Mouse (Mus musculus) urinary bladder, postnatal 25 days (tissue): ENCODE measurements at regions not wholly inside any gene's neighbourhood (a gene's known extent, or its start where the extent isn't known, plus 50 kb on each side); places are given as distances from the start of the nearest gene placed in this dataset.
"Not testable (repeated sequence)": the region's sequence is repeated elsewhere in the genome, so short reads cannot be mapped to it uniquely, and the experiment has no call there.

Experiments used
- DNase-seq: peaks from one replicate; pipeline ENCODE4 v3.0.0; 2022; ENCODE audit warnings: low spot score

DNA sequence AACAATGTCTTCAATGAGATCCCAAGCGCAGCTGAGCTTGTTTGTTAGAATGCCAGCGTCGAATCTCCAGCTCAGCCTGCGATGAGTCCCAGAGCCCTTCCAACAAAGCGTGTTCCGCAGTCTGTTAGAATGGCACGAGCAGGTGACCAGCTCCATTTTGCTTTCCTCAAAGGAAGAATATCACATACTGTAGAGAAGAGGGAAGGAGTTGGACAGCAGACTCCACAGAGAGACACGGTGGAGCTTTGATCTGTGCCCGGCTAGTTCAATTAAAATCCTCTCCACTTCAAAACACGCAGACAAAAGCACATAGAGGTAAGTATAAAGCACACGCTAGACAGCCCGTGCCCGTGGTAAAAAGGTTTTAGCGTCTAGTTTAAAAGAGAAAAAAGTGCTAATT, 265.8 kb downstream of the Fgf9 start:
- no peak for DNase-seq

GRCm38 (mm10) chr14:58323164-58323563, 252.8 kb downstream of the Fgf9 start:
- DNase-seq: no peak

GRCm38 (mm10) chr14:58322461-58322860, 252.1 kb downstream of the Fgf9 start:
- DNase-seq: no peak

GRCm38 (mm10) chr14:58321875-58322274, 251.5 kb downstream of the Fgf9 start:
- no peak for DNase-seq

GRCm38 (mm10) chr14:58321234-58321633, 250.9 kb downstream of the Fgf9 start:
- no peak for DNase-seq

GRCm38 (mm10) chr14:58317640-58318039, 247.3 kb downstream of the Fgf9 start:
- DNase-seq: no peak

GRCm38 (mm10) chr14:58317231-58317630, 246.9 kb downstream of the Fgf9 start:
- DNase-seq: no peak

- DNase-seq: no peak
Observed at GRCm38 (mm10) chr14:58307695-58308094, 237.3 kb downstream of the Fgf9 start.

DNA sequence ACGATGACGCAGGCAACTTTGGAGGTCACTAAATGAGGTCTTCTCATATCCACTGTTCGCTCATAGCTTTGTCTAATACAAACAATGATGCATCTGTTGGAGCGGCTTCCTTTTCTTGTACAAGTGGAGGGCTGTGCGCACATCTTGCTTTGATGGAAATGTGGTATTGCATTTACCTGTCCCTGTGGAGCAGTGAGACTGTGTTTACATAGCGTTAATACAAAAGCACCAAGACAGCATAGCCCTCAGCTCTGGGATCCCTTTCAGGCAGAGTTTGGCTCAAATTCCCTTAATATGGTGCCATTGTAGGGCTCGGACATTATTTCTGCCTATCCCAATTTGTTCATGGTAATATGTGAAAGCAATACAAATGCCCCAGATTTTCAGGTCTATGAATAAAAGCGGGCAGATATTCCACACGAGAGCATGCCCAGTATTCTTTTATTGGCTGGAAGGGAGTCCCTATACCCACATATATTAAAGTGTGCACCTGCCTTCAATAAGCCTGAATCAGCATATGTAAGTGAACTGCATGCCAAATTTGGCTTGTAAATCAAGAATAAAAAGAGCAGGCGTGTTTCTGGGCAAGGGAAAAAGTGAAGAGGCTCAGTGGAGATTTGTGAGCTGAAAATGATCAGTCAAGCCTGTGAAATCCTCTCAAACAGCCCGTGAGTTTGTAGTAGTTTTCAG, 236.6 kb downstream of the Fgf9 start:
- no peak for DNase-seq

DNA sequence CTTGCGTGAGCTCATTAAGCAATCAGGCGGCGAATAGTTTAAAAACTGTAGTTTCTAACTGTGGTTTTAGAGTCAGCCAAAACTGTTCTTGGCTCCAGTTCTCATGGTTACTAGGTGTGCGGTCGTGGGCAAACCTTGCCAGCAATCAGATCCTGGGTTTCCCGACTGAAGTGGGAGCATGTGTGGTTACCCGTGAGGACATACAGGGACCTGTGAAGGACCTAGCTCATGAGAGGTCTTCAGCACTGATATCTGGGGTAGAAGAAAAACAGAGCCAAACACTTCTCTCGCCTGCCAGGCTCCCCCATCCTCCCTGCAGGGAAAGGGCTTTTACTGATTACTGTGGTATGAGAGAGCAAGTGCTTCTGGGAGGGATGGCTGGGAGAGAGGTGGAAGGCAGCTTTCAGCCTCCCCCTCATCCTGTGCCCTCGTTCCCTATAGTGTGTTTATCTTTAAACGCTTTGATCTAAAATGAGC, 230.1 kb downstream of the Fgf9 start:
- DNase-seq: no peak

- no peak for DNase-seq
Observed at GRCm38 (mm10) chr14:58286007-58286525, 215.7 kb downstream of the Fgf9 start.

DNA sequence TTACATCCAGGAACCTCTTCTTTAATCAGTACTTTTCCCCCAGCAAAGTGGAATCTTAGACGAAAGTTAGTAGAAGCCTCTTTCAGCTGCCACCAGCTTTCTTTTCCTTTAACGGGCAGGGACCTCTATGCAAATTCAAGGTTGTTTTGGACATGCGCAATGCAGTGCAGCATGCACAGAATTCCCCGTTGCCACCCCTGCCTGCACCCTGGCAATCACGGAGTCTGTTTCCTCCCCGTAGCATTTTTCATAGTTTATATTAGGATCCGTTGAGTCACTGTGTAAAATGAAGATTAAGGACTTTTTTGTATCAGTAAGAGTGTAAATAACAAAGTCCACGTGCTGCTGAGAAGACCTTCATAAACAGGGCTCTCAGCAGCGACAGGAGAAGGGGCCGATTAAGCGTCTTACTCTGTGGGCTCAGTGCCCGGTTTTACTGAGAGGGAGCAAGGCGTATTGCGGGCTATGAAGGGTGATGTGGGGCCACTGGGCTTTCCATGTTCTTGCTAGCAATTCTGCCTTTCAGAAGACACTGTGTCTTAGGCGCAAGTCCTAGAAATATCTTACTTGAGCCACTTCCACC, 212.5 kb downstream of the Fgf9 start:
- DNase-seq: no peak

GRCm38 (mm10) chr14:58282264-58282663, 211.9 kb downstream of the Fgf9 start:
- DNase-seq: no peak

GRCm38 (mm10) chr14:58274440-58274839, 204.1 kb downstream of the Fgf9 start:
- DNase-seq: not testable (repeated sequence)

GRCm38 (mm10) chr14:58273693-58274419, 203.5 kb downstream of the Fgf9 start:
- no peak for DNase-seq

GRCm38 (mm10) chr14:58265373-58265772, 195.0 kb downstream of the Fgf9 start:
- DNase-seq: no peak

DNA sequence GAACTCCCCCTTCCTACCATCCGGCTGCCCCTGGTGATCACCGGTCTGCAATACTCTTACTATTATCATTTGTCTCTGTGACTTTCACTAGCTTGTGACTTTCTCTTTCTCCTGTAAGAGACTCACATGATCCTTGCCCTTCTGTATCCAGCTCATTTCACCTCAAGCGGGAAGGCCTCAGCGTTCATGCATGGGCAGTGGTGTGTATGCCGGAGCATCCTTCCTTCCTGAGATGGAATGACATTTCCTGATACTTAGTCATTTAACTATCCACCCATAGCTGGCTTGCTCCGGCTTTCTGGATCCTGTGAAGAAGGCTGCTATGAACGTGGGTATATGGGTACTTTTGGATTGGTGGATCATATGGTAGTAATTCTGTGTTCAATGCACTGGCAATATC, 194.1 kb downstream of the Fgf9 start:
- no peak for DNase-seq

- DNase-seq: peak; percentile 15
Observed at GRCm38 (mm10) chr14:58253369-58253968, 183.1 kb downstream of the Fgf9 start.

GRCm38 (mm10) chr14:58225869-58226268, 155.5 kb downstream of the Fgf9 start:
- no peak for DNase-seq

GRCm38 (mm10) chr14:58224419-58224818, 154.1 kb downstream of the Fgf9 start:
- no peak for DNase-seq

DNA sequence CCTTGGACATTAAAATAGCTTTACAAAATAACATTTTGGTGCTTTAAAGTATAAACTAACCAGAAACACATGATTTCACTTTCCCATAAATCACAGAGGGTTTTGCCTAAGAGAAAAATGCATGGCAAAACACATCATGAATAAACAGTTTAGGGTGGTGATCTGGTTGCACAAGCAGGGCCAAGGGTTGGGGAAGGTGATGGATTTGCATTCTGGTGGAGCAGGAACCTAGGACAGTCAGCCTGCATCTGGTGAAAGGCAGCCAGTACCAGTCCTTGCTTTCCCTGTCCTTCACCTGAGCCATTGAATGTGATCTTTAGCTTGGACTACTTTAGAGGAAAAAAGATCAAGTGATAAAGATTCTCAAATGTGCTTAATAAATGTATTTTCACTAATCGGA, 138.1 kb downstream of the Fgf9 start:
- DNase-seq: no peak

DNA sequence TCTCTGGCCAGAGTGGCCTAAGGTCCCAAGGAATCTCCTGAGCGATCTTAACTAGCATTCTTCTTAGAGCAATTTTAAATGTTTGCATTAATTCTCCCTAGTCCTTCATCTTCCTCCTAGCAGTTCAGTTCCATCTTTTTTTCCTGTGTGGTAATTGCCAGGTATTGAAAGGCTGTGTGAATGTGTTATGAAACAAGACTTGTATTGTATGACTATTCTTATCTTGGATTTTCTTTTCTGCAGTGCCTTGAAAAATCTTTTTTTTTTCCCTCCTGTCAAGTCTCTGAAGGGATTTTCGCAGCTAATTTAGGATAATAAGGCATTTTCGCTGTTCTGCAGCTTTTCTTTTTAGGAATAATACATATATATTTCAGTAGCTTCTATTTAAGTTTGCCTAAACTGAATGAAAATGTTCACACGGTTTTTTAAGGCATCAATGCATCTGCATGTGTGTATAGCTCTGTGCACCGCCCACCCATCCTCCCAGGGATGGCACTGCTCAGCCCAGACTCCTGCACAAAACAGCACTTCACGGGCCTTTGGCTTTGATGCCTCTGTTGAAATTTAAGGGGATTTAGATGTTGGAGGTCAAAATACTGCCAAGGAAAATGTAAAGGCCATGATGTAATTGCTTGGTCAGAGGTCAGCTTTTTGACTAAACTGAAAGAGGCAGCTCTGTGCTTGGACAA, 132.4 kb downstream of the Fgf9 start:
- no peak for DNase-seq
